Mouse (Mus musculus) liver, adult 10 weeks (tissue): ENCODE results near the gene Grm8. TPM values are rescaled to one million over a fixed set of nuclear protein-coding genes. Genes with fewer than 3 reads are reported as not detected.

ENCODE experiments used
- polyA plus RNA-seq: library from polyadenylated mRNA; stranded (reverse); fragments of 350-450 nt; fragmentation: Illumina TruSeq; extraction: RNeasy Lipid Tissue Mini Kit (QIAGEN cat#74804); gene quantifications from one replicate; pipeline ENCODE4 v1.2.3, GENCODE M21; 2014; ENCODE audit warnings: low read depth, low replicate concordance

The Grm8 gene
- polyA plus RNA-seq: not detected

DNA sequence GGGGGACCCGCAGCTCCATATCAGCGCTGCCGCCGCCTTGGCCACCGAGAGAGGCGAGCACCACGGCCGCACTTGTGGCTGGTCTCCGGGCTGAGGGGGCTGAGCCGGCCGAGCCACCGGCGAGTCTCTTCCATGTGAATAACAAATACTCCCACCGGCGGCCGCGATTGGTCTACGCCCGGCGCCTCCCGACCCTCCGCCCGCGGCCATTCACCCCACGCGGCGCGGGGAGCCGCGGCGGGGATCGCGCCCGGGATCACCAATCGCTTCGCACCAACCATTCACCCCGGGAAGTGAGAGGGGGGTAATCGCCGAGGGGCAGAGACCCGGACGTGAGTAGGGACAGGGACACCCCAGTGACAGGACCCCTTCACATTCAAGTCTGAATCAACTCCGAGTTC is at the start of gene Grm8:
Grm8 (minus strand) TSS at position 178 of the 401 bp plus-strand sequence.

